Mouse (Mus musculus): ENCODE results near the gene Fgf11. TPM values are rescaled to one million over a fixed set of nuclear protein-coding genes. Genes with fewer than 3 reads are reported as not detected.

The Fgf11 gene
- polyA plus RNA-seq, 1 experiment from 2014 or later, result 2.3 TPM

- H3K27me3 ChIP-seq (replicated peaks; ENCODE audit: control insufficient read depth, insufficient read depth, low read length), result no peaks in the 10 kb centered on the region
- peak overlapping the region; percentile 15 for H3K4me2 ChIP-seq (ENCODE audit: low read depth, low read length)
- H3K4me1 ChIP-seq (ENCODE audit: control insufficient read depth, insufficient read depth, low read length), result no peaks in the 10 kb centered on the region
- H3K9me3 ChIP-seq (ENCODE audit: control insufficient read depth, low read length), result no peaks in the 10 kb centered on the region
- no peak for DNase-seq (ENCODE audit: low spot score)
- no peaks in the 10 kb centered on the region for H3K36me3 ChIP-seq (ENCODE audit: control insufficient read depth, insufficient read depth, low read length)
- no peak overlapping the region for H3K9ac ChIP-seq (ENCODE audit: low read depth, low read length)
- no peak for ATAC-seq (ENCODE audit: low read depth)
- no peak overlapping the region for H3K27ac ChIP-seq (replicated peaks; ENCODE audit: low read depth, low read length)
- H3K4me3 ChIP-seq (ENCODE audit: low read depth, low read length), result no peak overlapping the region
- WGBS, result 52% methylated on average over 15 of the region's 15 CpGs
Measured at GRCm38 (mm10) chr11:69784793-69785272, 16.8 kb downstream of the Fgf11 start.

GRCm38 (mm10) chr11:69781828-69782227 is 19.8 kb downstream of the Fgf11 start:
- DNase-seq (ENCODE audit: low spot score) (no peak), ATAC-seq (ENCODE audit: low read depth) (no peak)
- Histone ChIP-seq H3K4me2 (ENCODE audit: low read depth, low read length) (no peak overlapping the region), H3K4me3 (ENCODE audit: low read depth, low read length) (no peak overlapping the region), H3K27ac (replicated peaks; ENCODE audit: low read depth, low read length) (no peak overlapping the region), H3K27me3 (replicated peaks; ENCODE audit: control insufficient read depth, insufficient read depth, low read length) (no peaks in the 10 kb centered on the region), H3K9ac (ENCODE audit: low read depth, low read length) (no peak overlapping the region), H3K4me1 (ENCODE audit: control insufficient read depth, insufficient read depth, low read length) (no peaks in the 10 kb centered on the region; the same call in 1 of the 2 replicates), H3K36me3 (ENCODE audit: control insufficient read depth, insufficient read depth, low read length) (peaks cover 7% of the 10 kb centered on the region), H3K9me3 (ENCODE audit: control insufficient read depth, low read length) (no peaks in the 10 kb centered on the region)
- 31% methylated on average over 4 of the region's 4 CpGs for WGBS

DNA sequence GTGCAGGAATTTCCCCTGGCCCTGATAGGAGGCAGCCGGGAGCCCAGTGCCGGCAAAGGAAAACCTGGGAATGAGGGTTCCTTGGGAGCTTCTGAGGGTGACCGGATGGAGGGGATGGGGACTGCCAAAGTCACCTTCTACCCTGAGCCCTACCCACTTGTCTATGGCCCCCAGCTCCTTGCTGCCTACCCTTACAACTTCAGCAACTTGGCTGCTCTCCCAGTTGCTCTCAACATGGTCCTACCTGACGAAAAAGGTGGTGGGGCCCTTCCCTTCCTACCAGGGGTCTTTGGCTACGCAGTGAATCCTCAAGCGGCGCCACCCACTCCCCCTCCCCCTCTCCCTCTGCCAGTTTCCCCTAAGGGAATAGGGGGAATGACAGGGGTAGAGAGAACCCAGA is 22.7 kb downstream of the Fgf11 start:
- H3K9ac ChIP-seq (ENCODE audit: low read depth, low read length), result no peak overlapping the region
- peaks cover 22% of the 10 kb centered on the region for H3K36me3 ChIP-seq (ENCODE audit: control insufficient read depth, insufficient read depth, low read length)
- no peak overlapping the region for H3K4me2 ChIP-seq (ENCODE audit: low read depth, low read length)
- ATAC-seq (ENCODE audit: low read depth) (no peak), DNase-seq (ENCODE audit: low spot score) (no peak)
- no peaks in the 10 kb centered on the region for H3K9me3 ChIP-seq (ENCODE audit: control insufficient read depth, low read length)
- H3K4me1 ChIP-seq (ENCODE audit: control insufficient read depth, insufficient read depth, low read length), result no peaks in the 10 kb centered on the region; the same call in 1 of the 2 replicates
- H3K27ac ChIP-seq (replicated peaks; ENCODE audit: low read depth, low read length), result no peak overlapping the region
- no peaks in the 10 kb centered on the region for H3K27me3 ChIP-seq (replicated peaks; ENCODE audit: control insufficient read depth, insufficient read depth, low read length)
- WGBS, result 38% methylated on average over 7 of the region's 7 CpGs
- H3K4me3 ChIP-seq (ENCODE audit: low read depth, low read length), result no peak overlapping the region

DNA sequence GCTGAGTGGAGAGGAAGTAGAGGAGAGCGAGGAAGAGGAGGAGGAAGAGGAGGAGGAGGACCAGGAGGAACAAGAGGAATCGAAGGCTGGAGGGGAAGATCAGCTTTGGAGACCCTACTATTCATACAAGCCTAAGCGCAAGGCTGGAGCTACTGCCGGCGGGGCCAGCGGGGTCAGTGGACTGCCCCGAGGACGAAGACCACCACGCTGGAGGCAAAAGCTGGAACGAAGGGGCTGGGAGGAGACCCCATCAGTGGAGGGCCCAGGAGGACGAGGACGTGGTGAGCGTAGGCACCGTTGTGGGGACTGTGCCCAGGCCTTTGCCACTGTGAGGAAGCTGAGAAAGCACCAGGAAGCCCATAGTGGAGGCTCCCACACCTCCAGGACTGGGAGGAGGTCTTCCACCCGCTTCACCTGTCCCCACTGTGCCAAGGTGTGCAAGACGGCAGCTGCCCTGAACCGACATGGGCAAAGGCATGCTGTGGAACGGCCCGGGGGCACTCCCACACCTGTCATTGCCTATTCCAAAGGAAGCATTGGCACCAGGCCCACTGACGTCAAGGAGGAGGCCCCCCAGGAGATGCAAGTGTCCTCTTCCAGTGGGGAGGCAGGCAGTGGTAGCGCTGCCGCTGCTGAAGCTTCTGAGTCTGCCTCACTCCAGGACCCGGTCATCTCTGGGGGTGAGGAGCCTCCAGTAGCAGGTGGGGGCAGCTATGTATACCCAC is 23.2 kb downstream of the Fgf11 start:
- H3K4me2 ChIP-seq (ENCODE audit: low read depth, low read length), result no peak overlapping the region

GRCm38 (mm10) chr11:69777504-69778257 is 24.0 kb downstream of the Fgf11 start:
- ATAC-seq (ENCODE audit: low read depth) (no peak), DNase-seq (ENCODE audit: low spot score) (no peak)
- H3K9me3 ChIP-seq (ENCODE audit: control insufficient read depth, low read length), result no peaks in the 10 kb centered on the region
- peaks cover 29% of the 10 kb centered on the region for H3K36me3 ChIP-seq (ENCODE audit: control insufficient read depth, insufficient read depth, low read length)
- WGBS, result 57% methylated on average over 20 of the region's 26 CpGs
- H3K27ac ChIP-seq (replicated peaks; ENCODE audit: low read depth, low read length), result no peak overlapping the region
- H3K4me2 ChIP-seq (ENCODE audit: low read depth, low read length), result no peak overlapping the region
- no peak overlapping the region for H3K4me3 ChIP-seq (ENCODE audit: low read depth, low read length)
- H3K27me3 ChIP-seq (replicated peaks; ENCODE audit: control insufficient read depth, insufficient read depth, low read length), result no peaks in the 10 kb centered on the region
- H3K4me1 ChIP-seq (ENCODE audit: control insufficient read depth, insufficient read depth, low read length), result no peaks in the 10 kb centered on the region; the same call in 1 of the 2 replicates
- no peak overlapping the region for H3K9ac ChIP-seq (ENCODE audit: low read depth, low read length)

More for the DNA sequence above, 23.2 kb downstream of the Fgf11 start:
- peak; percentile 56 for DNase-seq (ENCODE audit: low spot score)
- H3K9ac ChIP-seq (ENCODE audit: low read depth, low read length), result no peak overlapping the region
- peak; percentile 41 for ATAC-seq (ENCODE audit: low read depth)
- H3K27me3 ChIP-seq (replicated peaks; ENCODE audit: control insufficient read depth, insufficient read depth, low read length), result no peaks in the 10 kb centered on the region
- WGBS, result 65% methylated on average over 19 of the region's 23 CpGs
- no peaks in the 10 kb centered on the region for H3K9me3 ChIP-seq (ENCODE audit: control insufficient read depth, low read length)
- H3K4me1 ChIP-seq (ENCODE audit: control insufficient read depth, insufficient read depth, low read length), result no peaks in the 10 kb centered on the region; the same call in 1 of the 2 replicates
- no peak overlapping the region for H3K27ac ChIP-seq (replicated peaks; ENCODE audit: low read depth, low read length)
- no peak overlapping the region for H3K4me3 ChIP-seq (ENCODE audit: low read depth, low read length)
- peaks cover 22% of the 10 kb centered on the region for H3K36me3 ChIP-seq (ENCODE audit: control insufficient read depth, insufficient read depth, low read length)

GRCm38 (mm10) chr11:69776488-69776887 is 25.2 kb downstream of the Fgf11 start:
- Histone ChIP-seq H3K9ac (ENCODE audit: low read depth, low read length) (no peak overlapping the region), H3K9me3 (ENCODE audit: control insufficient read depth, low read length) (no peaks in the 10 kb centered on the region), H3K4me2 (ENCODE audit: low read depth, low read length) (no peak overlapping the region), H3K4me1 (ENCODE audit: control insufficient read depth, insufficient read depth, low read length) (no peaks in the 10 kb centered on the region; the same call in 1 of the 2 replicates), H3K27ac (replicated peaks; ENCODE audit: low read depth, low read length) (no peak overlapping the region), H3K4me3 (ENCODE audit: low read depth, low read length) (no peak overlapping the region), H3K27me3 (replicated peaks; ENCODE audit: control insufficient read depth, insufficient read depth, low read length) (no peaks in the 10 kb centered on the region), H3K36me3 (ENCODE audit: control insufficient read depth, insufficient read depth, low read length) (peaks cover 29% of the 10 kb centered on the region)
- ATAC-seq (ENCODE audit: low read depth), result no peak
- no peak for DNase-seq (ENCODE audit: low spot score)
- 81% methylated on average over 20 of the region's 20 CpGs for WGBS

GRCm38 (mm10) chr11:69775716-69776115 is 25.9 kb downstream of the Fgf11 start:
- Histone ChIP-seq H3K36me3 (ENCODE audit: control insufficient read depth, insufficient read depth, low read length) (peaks cover 29% of the 10 kb centered on the region), H3K4me1 (ENCODE audit: control insufficient read depth, insufficient read depth, low read length) (no peaks in the 10 kb centered on the region; the same call in 1 of the 2 replicates), H3K27ac (replicated peaks; ENCODE audit: low read depth, low read length) (no peak overlapping the region), H3K9me3 (ENCODE audit: control insufficient read depth, low read length) (no peaks in the 10 kb centered on the region), H3K4me2 (ENCODE audit: low read depth, low read length) (no peak overlapping the region), H3K4me3 (ENCODE audit: low read depth, low read length) (no peak overlapping the region), H3K27me3 (replicated peaks; ENCODE audit: control insufficient read depth, insufficient read depth, low read length) (no peaks in the 10 kb centered on the region), H3K9ac (ENCODE audit: low read depth, low read length) (0 out of 2 replicates have a peak overlapping the region, but pooled peaks have one; percentile 8)
- no peak for DNase-seq (ENCODE audit: low spot score)
- ATAC-seq (ENCODE audit: low read depth), result no peak
- WGBS, result 74% methylated on average over 10 of the region's 10 CpGs

DNA sequence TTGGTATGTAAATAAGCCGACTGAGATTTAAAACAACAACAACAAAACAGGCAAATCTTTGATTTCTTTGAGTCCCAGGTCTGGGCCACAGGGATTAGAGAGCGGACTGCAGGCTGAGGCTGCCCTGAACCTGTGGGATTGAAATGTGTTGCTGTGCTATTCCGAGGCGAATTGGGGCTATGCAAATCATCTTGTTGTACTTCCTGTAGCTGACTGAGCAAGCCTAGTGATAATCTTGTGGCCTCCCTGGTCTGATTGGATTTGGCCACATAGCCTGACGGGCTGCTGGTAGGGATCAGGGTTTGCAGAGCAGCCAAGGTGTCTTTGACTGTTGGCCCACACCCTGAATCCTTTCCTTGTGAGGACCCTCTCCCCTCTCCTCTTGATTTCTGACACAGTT is 26.7 kb downstream of the Fgf11 start:
- no peaks in the 10 kb centered on the region for H3K9me3 ChIP-seq (ENCODE audit: control insufficient read depth, low read length)
- no peaks in the 10 kb centered on the region for H3K27me3 ChIP-seq (replicated peaks; ENCODE audit: control insufficient read depth, insufficient read depth, low read length)
- no peak overlapping the region for H3K4me2 ChIP-seq (ENCODE audit: low read depth, low read length)
- DNase-seq (ENCODE audit: low spot score) (no peak), ATAC-seq (ENCODE audit: low read depth) (no peak)
- WGBS, result 49% methylated on average over 5 of the region's 5 CpGs
- H3K27ac ChIP-seq (replicated peaks; ENCODE audit: low read depth, low read length), result no peak overlapping the region
- peaks cover 29% of the 10 kb centered on the region for H3K36me3 ChIP-seq (ENCODE audit: control insufficient read depth, insufficient read depth, low read length)
- no peaks in the 10 kb centered on the region; the same call in 1 of the 2 replicates for H3K4me1 ChIP-seq (ENCODE audit: control insufficient read depth, insufficient read depth, low read length)
- H3K4me3 ChIP-seq (ENCODE audit: low read depth, low read length), result no peak overlapping the region
- H3K9ac ChIP-seq (ENCODE audit: low read depth, low read length), result no peak overlapping the region
